Mouse (Mus musculus) limb, embryonic 12.5 days (tissue): Measurements from ENCODE around the gene Ccdc141. TPM values are rescaled to one million over a fixed set of nuclear protein-coding genes. Genes with fewer than 3 reads are reported as not detected.

ENCODE experiments used
- ATAC-seq: fragments of 200-750 bp; cut with Nextera tagmentation; 2 replicates; pipeline ENCODE4 v1.8.0; 2017; ENCODE audit warnings: low read depth, moderate TSS enrichment; ENCODE audit not compliant: insufficient number of reproducible peaks, insufficient read depth, low FRiP score, low TSS enrichment
- H3K27ac ChIP-seq: fragments of 300-500 bp; sonication (generic); 2 replicates; pipeline ENCODE4 v1.5.1; 2016; ENCODE audit warnings: mild to moderate bottlenecking, moderate library complexity
- H3K27me3 ChIP-seq: fragments of 300-500 bp; sonication (generic); 2 replicates; pipeline ENCODE4 v1.6.1; 2016; ENCODE audit warnings: mild to moderate bottlenecking, moderate library complexity
- H3K36me3 ChIP-seq: fragments of 300-500 bp; sonication (generic); 2 replicates; pipeline ENCODE4 v1.6.1; 2016; ENCODE audit warnings: mild to moderate bottlenecking, moderate library complexity
- H3K4me1 ChIP-seq: fragments of 300-500 bp; sonication (generic); replicated peaks from 2 replicates; pipeline ENCODE4 v1.6.1; 2016
- H3K4me2 ChIP-seq: fragments of 300-500 bp; sonication (generic); 2 replicates; pipeline ENCODE4 v1.6.1; 2016; ENCODE audit warnings: mild to moderate bottlenecking, moderate library complexity
- H3K4me3 ChIP-seq: fragments of 300-500 bp; sonication (generic); replicated peaks from 2 replicates; pipeline ENCODE4 v1.5.1; 2016; ENCODE audit warnings: mild to moderate bottlenecking
- H3K9ac ChIP-seq: fragments of 300-500 bp; sonication (generic); replicated peaks from 2 replicates; pipeline ENCODE4 v1.6.1; 2016; ENCODE audit warnings: mild to moderate bottlenecking, moderate library complexity
- H3K9me3 ChIP-seq: fragments of 300-500 bp; sonication (generic); 2 replicates; pipeline ENCODE4 v1.6.1; 2016; ENCODE audit warnings: mild to moderate bottlenecking, moderate library complexity
- WGBS: fragments of 180-500 bp; shearing (Covaris S2); methylation state at CpG from one replicate; pipeline ENCODE4 v1.1.7; 2016; 5-methylcytosine and 5-hydroxymethylcytosine counted together
- polyA plus RNA-seq: library from polyadenylated mRNA; unstranded; fragments of >200 nt; fragmentation: Nextera tagmentation; extraction: Ambion mirVana; gene quantifications from 2 replicates; pipeline ENCODE4 v1.2.1, GENCODE M21; 2016

The Ccdc141 gene
- polyA plus RNA-seq, 1 experiment from 2014 or later = 12.3 TPM

DNA sequence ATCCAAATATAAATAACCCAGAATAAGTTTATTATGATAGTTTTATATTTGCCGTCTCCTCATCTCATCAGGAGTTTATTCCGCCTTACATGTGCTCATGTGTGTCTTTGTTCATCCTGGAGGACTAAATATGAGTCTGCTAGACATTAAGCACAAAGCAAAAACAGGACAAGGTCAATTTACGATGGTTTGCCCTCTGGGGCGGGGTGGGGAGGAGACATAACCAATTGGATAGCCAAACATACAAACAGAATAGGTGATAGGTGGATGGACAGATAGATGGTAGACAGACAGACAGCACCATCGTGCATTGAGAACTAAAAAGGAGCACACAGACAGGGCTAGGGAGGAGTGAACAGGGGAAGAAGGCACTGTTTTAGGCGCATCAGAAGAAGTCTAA lies 3.4 kb upstream of the Ccdc141 start:
- Histone ChIP-seq H3K27me3 (peaks cover 3% of the 10 kb centered on the region; the same call in 1 of the 2 replicates), H3K9me3 (no peaks in the 10 kb centered on the region), H3K36me3 (no peaks in the 10 kb centered on the region), H3K4me1 (peaks cover 37% of the 10 kb centered on the region), H3K4me2 (no peak overlapping the region), H3K27ac (no peak overlapping the region), H3K4me3 (no peak overlapping the region), H3K9ac (no peak overlapping the region)
- ATAC-seq = no peak
- WGBS = 79% methylated on average over 6 of the region's 6 CpGs

DNA sequence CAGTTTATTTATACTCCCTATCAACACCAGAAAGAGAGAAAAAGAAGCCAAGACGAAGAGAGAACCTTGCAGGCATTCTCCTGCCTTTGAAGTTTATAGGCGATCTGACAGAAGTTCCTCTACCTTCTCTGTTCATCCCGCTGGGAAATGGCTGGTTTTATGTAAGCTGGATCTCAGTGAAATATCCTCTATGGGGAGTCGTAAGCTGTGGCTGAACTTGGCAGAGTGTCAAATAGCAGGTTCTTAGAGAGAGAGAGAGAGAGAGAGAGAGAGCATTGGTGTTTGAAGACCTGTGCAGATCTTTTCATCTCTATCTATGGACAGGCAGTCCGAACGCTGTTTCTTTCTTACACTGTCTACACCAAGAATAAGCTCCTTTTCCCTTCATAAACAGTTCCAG lies 2.9 kb upstream of the Ccdc141 start:
- H3K4me1 ChIP-seq = peaks cover 37% of the 10 kb centered on the region
- no peak overlapping the region for H3K9ac ChIP-seq
- no peak overlapping the region for H3K27ac ChIP-seq
- no peaks in the 10 kb centered on the region for H3K36me3 ChIP-seq
- no peak for ATAC-seq
- no peaks in the 10 kb centered on the region for H3K9me3 ChIP-seq
- no peak overlapping the region for H3K4me2 ChIP-seq
- 24% methylated on average over 6 of the region's 6 CpGs for WGBS
- no peak overlapping the region for H3K4me3 ChIP-seq
- peaks cover 3% of the 10 kb centered on the region; the same call in 1 of the 2 replicates for H3K27me3 ChIP-seq

DNA sequence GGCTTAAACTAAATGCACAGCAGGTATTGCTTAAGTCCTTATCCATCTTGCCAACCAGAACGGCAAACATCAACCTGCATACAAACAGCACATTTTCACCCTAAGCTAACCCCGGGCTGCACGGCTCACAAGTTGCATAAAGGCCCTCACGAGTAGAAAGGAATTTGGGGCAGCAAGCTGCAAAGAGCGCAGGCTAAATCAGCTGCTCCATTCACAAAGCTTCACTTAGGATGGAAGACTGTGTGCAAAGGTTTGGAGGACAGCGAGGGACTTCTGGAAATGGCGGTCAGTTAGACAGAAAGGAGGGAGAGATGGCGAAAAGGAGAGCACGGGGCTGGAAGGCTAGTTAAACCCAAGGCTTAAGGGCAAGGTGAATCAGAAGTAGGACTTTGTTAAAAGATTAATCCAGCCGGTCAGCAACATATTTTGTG lies 1.8 kb upstream of the Ccdc141 start:
- 50% methylated on average over 10 of the region's 10 CpGs for WGBS
- Histone ChIP-seq H3K4me1 (peaks cover 35% of the 10 kb centered on the region), H3K9ac (no peak overlapping the region), H3K27me3 (peaks cover 3% of the 10 kb centered on the region; the same call in 1 of the 2 replicates), H3K4me3 (no peak overlapping the region), H3K4me2 (peak overlapping the region; percentile 25; the same call in 1 of the 2 replicates), H3K36me3 (no peaks in the 10 kb centered on the region), H3K9me3 (no peaks in the 10 kb centered on the region), H3K27ac (peak overlapping the region; percentile 57; the same call in 1 of the 2 replicates)
- ATAC-seq = no peak

DNA sequence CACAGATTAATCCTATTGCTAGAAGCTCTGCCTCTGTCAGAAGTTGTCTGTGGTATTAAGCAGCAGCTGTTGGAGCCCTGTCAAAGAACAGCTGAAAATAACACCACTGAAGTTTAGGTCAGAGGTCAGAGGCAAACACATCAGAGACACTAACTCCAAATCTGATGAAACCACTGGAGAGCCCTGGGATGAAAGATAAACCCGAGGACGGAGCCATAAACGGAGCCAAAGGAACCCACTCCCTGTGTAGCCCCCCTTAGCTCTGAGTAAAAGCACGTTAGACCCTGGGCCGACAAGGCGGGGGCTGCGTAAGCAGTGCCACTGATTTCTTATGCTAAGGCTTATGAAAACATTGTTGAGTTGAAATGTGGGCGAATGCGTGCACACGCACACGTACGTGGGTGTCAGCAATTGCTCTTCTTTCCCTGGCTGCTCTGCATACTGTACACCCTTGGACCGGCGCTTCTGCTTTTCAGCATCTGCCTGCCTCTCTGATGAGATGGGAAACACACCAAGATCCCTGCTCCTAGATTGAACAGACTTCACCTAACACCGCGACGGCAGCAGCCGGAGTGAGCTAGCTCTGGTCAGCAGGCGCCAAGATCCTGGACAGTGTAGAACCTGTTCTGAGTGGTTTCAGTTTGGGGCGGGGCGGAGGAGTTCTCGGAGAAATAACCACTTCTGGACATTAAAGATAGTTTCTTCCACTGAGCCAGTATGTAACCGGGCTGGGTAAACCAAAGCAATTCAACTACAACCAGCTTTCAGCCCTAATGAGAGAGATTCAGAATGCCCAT lies 1.2 kb upstream of the Ccdc141 start:
- Histone ChIP-seq H3K4me2 (peak overlapping the region; percentile 25), H3K4me1 (peaks cover 34% of the 10 kb centered on the region), H3K27ac (peak overlapping the region; percentile 57; the same call in 1 of the 2 replicates), H3K27me3 (peaks cover 3% of the 10 kb centered on the region; the same call in 1 of the 2 replicates), H3K9ac (no peak overlapping the region), H3K36me3 (no peaks in the 10 kb centered on the region), H3K4me3 (no peak overlapping the region), H3K9me3 (no peaks in the 10 kb centered on the region)
- WGBS = 39% methylated on average over 23 of the region's 23 CpGs
- 0 out of 2 replicates have a peak, but pooled peaks have one; percentile 39 for ATAC-seq

DNA sequence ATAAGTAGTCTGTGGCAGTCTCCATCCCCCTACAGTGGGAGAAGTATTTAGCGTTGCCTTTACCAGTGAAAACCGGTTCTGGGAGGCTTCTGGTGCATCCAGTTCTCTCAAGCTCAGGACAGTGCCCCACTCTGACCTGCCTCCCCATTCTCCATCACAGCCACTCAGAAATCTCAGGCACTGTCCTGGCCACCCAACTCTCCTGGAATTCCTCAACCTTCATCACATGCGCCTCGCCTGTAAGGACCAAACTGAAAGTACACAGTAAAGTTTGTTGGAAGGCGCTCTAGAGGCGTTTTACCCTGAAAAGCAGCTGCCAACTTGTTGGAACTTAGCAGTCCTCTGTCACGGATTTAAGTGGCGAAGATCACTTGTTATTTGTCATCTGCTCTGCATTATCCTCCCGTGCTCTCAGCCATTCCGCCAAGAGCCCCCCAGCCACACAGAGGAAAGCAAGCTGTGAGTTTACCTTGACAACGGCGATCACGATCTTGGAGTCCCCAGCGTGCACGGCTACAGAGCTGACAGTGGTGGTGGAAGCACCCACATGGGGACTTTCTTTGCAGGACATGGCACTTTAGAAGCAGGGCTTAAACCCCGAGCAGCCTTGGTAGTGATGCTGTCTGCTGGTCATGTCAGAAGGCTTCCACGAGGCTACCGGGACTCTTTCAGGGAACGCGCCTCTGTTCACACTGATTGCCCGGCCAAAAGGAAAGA lies 362 bp downstream of the Ccdc141 start:
- Histone ChIP-seq H3K36me3 (no peaks in the 10 kb centered on the region), H3K27me3 (peaks cover 3% of the 10 kb centered on the region; the same call in 1 of the 2 replicates), H3K4me1 (peaks cover 34% of the 10 kb centered on the region), H3K4me3 (peak overlapping the region; percentile 51), H3K27ac (peak overlapping the region; percentile 56; the same call in 1 of the 2 replicates), H3K4me2 (peak overlapping the region; percentile 88), H3K9me3 (no peaks in the 10 kb centered on the region), H3K9ac (peak overlapping the region; percentile 69)
- 1% methylated on average over 21 of the region's 21 CpGs for WGBS
- peak; percentile 82 for ATAC-seq

DNA sequence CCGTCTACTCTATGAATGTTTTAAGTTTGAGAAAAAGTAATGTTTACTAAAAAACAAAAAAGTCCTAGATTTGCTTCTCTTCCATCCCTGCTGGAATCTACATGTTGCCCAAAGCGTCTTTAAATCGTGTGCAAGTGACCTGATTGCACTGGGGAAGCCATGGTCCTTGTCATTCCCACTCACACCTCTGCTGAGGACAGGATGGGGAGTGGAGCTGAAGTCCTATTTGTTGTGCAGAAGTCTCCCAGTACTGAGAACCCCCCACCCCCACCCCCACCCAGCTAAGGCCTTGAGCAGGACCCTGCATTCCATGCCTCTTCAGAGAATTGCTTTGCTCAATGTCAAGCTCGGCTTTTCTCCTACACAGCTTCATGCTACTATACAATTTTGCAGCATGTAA lies 1.2 kb downstream of the Ccdc141 start:
- no peak for ATAC-seq
- peaks cover 34% of the 10 kb centered on the region for H3K4me1 ChIP-seq
- H3K27me3 ChIP-seq = peaks cover 3% of the 10 kb centered on the region; the same call in 1 of the 2 replicates
- no peak overlapping the region; the same call in 1 of the 2 replicates for H3K9ac ChIP-seq
- H3K36me3 ChIP-seq = no peaks in the 10 kb centered on the region
- WGBS = 65% methylated on average over 4 of the region's 4 CpGs
- no peak overlapping the region for H3K27ac ChIP-seq
- no peaks in the 10 kb centered on the region for H3K9me3 ChIP-seq
- H3K4me2 ChIP-seq = peak overlapping the region; percentile 88
- peak overlapping the region; percentile 51; the same call in 1 of the 2 replicates for H3K4me3 ChIP-seq

DNA sequence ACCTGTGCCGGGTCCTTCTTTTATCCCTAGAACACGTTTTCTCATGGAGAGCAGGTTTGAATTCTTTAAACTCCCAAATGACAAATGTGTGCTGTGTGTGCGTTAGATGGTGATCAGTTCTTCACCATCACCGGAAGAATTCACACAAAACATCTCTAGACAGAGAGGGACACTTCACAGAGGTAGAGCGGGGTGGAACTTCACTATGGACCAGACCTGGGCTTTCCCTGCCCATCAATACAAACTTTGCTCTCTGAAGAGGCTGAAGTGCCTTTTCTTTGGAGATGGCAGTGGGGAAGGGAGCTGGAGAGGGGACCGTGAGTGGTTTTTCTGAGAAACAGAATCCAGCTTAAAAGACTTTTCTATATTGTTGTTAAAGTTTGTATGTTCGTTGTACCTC lies 1.7 kb downstream of the Ccdc141 start:
- ATAC-seq = no peak
- H3K4me3 ChIP-seq = no peak overlapping the region
- H3K9ac ChIP-seq = no peak overlapping the region
- H3K36me3 ChIP-seq = no peaks in the 10 kb centered on the region
- no peak overlapping the region for H3K4me2 ChIP-seq
- H3K4me1 ChIP-seq = peaks cover 34% of the 10 kb centered on the region
- no peaks in the 10 kb centered on the region for H3K9me3 ChIP-seq
- WGBS = 87% methylated on average over 7 of the region's 7 CpGs
- H3K27ac ChIP-seq = no peak overlapping the region
- peaks cover 3% of the 10 kb centered on the region; the same call in 1 of the 2 replicates for H3K27me3 ChIP-seq

DNA sequence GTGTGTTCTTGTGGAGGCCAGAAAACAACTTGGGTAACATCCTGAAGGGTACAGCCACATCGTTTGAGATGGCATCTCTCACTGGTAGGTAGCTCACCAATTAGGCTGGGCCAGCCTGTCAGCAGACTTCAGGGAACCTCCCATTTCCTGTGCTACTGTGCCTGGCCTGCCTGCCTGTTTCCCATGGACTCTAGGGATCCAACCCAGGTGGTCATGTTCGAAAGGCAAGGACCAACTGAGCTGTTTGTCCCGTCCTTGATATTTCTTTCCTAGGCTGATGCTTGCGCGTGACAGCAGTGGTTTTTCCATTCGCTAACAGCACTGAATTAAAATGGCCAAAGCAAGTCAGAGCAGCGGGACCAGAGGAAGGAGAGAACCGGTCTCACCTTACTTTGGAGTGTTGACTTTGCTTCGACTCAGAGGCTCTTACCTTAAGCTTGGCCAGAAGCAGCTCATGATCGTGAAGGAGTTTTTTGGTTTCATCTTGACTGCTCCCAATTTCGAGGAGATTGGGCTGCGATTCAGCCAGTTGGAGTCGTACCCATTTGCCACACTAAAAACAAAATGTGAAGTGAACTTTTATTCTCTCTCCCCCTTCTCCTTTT lies 2.3 kb downstream of the Ccdc141 start:
- H3K27me3 ChIP-seq = peaks cover 3% of the 10 kb centered on the region; the same call in 1 of the 2 replicates
- H3K27ac ChIP-seq = no peak overlapping the region
- ATAC-seq = no peak
- H3K9me3 ChIP-seq = no peaks in the 10 kb centered on the region
- no peaks in the 10 kb centered on the region for H3K36me3 ChIP-seq
- H3K9ac ChIP-seq = no peak overlapping the region
- WGBS = 81% methylated on average over 13 of the region's 13 CpGs
- H3K4me1 ChIP-seq = peaks cover 30% of the 10 kb centered on the region
- no peak overlapping the region for H3K4me3 ChIP-seq
- no peak overlapping the region for H3K4me2 ChIP-seq

DNA sequence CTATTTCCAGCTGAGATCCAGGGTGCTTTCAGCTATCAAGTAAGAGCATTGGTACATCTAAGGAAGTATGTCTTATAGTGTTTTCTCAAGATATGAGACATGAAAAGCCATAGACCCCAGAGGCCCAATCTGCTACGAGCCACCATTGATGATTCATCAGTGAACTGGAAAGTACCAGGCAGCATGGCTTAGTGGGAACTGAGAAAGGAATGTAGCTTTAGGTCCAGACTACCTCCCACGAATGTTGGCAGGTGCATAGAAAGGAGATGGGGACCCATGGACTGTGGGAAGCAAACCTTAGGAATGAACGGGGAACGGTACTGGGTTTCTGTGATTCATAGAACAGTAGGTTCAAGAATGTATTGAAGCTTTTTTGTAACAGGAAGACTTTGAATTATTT lies 4.1 kb downstream of the Ccdc141 start:
- Histone ChIP-seq H3K27ac (no peak overlapping the region), H3K4me2 (no peak overlapping the region), H3K27me3 (no peaks in the 10 kb centered on the region), H3K4me1 (peaks cover 17% of the 10 kb centered on the region), H3K9me3 (no peaks in the 10 kb centered on the region), H3K4me3 (no peak overlapping the region), H3K36me3 (no peaks in the 10 kb centered on the region), H3K9ac (no peak overlapping the region)
- WGBS = 89% methylated on average over 4 of the region's 4 CpGs
- ATAC-seq = no peak

DNA sequence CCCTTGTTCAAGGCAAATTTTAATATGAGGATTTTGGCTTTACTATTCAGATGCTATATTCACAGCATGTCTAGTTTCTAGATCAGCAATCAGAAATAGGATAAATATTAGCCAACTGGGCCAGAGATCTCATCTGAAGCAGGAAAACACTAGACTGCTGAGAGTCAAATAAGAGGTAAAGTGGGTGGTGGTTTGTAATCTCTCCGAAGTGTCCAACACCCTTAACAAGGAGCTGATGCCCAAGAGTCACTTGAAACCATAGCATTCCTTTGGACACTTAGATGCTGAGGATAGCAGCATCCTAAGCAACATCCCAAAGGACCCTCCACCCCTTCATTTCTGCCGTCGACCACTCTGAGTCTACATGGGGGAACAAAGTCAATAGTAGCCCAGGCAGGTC lies 5.8 kb downstream of the Ccdc141 start:
- ATAC-seq = no peak
- WGBS = 81% methylated on average over 3 of the region's 3 CpGs
- no peaks in the 10 kb centered on the region for H3K9me3 ChIP-seq
- H3K4me1 ChIP-seq = peaks cover 8% of the 10 kb centered on the region; the same call in 1 of the 2 replicates
- H3K4me2 ChIP-seq = no peak overlapping the region
- no peaks in the 10 kb centered on the region for H3K36me3 ChIP-seq
- H3K9ac ChIP-seq = no peak overlapping the region
- H3K27me3 ChIP-seq = no peaks in the 10 kb centered on the region
- H3K27ac ChIP-seq = no peak overlapping the region
- no peak overlapping the region for H3K4me3 ChIP-seq

DNA sequence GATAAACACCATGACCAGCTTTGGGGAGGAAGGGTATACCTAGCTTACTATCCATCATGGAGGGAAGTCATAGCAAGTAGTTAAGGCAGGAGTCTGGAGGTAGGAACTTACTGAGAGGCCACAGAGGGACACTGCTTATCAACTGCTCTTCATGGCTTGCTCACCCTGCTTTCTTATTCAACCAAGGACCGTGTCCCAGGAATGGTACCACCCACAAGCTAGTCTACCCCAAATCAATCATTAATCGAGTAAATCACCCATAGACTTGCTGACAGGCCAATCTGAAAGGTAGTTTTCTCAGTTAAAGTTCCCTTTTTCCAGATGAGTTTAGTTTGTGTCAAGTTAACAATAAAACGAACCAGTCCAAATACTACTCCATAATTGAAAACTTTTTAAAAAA lies 7.1 kb downstream of the Ccdc141 start:
- no peaks in the 10 kb centered on the region for H3K9me3 ChIP-seq
- ATAC-seq = no peak
- no peaks in the 10 kb centered on the region for H3K27me3 ChIP-seq
- no peaks in the 10 kb centered on the region for H3K36me3 ChIP-seq
- H3K4me3 ChIP-seq = no peak overlapping the region
- H3K9ac ChIP-seq = no peak overlapping the region
- WGBS = 93% methylated on average over 3 of the region's 3 CpGs
- no peak overlapping the region for H3K27ac ChIP-seq
- H3K4me1 ChIP-seq = 0 out of 2 replicates have a peak, but pooled peaks cover 2% of the 10 kb centered on the region
- H3K4me2 ChIP-seq = no peak overlapping the region
